Mouse (Mus musculus) fat pad, adult 2 months (tissue): ENCODE measurements around the gene Nxt1.

ENCODE experiments used
- DNase-seq: peaks from one replicate; pipeline ENCODE4 v3.0.0-alpha.2; 2011; ENCODE audit warnings: low read depth, low spot score; ENCODE audit errors: extremely low read depth

Nxt1 gene

DNA sequence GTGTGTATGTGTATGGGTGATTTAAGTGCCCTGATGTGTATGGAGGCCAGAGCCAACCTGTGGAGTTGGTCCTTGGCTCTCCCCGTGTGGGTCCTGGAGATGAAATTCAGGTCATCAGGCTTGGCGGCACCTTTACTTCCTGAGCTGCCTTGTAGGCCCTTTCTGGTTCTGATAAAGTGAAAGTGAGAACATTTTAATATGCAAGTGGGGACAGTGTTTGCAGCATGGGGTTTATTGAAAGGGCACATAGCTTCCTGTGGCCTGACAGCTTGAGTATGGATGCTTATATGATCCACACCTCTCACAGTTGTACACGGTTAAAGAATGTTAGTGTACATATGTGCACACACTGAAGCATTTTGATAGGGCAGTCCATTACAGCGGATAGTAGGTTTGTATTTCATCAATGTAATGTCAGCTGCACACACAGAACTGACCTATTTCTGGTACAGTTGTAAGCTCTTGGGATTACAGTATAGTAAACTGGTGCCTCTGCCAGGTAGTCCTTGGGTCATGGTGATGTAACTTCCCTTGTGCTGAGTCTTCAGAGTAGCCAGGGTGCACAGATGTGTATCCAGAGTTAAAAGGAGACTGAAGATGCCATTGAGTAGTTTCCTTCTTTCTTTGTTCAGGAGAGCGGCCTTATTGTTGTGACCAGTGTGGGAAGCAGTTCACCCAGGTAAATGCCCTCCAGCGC lies 17.2 kb downstream of the Nxt1 start:
- no peak for DNase-seq

DNA sequence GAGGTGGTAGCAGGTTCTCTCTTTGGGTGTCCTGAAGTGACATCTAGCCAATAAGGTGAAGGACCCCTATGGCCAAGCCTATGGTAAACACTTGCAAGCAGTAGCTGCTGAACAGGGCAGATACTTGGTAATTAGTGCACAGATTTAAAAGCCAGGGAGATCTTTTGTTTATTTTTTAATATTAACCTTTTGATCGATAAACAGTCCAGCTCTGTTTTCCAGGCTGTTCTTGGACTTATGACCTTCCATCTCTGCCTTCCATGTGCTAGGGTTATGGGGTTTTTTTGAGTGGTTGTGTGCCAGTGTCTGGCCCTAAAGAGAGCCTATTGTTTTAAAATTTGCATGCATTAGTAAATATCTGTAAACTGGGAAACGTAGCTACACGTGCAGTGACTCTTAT lies 17.9 kb downstream of the Nxt1 start:
- no peak for DNase-seq

DNA sequence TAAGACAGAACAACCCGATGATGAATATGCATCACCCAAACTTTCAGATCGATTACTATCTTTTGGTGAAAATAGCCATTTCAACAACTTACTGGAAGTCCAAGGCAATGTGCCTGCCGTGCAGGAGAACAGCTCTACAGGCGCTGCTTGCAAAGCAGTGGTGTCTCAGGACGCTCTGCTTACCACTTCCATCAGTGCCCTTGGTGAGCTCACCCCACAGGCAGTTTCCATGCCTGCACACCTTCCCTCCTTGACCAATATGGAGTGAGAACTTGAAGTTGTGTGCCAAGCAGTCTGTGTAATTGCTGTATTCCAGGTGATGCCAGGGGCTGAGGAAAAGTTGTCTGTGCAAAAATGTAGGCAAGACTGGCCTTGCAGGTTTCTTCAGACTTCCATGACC lies 18.4 kb downstream of the Nxt1 start:
- no peak for DNase-seq

DNA sequence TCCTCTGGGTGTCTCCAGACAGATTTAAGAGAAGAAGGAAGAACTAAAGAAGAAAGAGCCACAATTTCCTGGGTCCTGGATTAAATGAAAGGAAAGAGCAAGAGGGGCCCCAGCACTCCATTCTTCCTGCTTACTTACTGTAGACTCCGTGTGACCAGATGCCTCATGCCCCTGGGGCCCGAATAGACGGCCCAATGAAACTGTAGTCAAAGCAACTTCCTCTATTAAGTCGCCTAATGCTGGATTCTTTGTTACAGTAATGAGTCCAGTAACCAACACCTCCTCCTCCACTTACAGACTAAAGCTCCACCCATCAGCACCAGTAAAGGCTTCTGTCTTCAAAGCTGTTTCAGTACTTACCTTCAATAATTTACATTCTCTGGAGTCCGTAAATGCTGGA lies 26.2 kb downstream of the Nxt1 start:
- DNase-seq = no peak

DNA sequence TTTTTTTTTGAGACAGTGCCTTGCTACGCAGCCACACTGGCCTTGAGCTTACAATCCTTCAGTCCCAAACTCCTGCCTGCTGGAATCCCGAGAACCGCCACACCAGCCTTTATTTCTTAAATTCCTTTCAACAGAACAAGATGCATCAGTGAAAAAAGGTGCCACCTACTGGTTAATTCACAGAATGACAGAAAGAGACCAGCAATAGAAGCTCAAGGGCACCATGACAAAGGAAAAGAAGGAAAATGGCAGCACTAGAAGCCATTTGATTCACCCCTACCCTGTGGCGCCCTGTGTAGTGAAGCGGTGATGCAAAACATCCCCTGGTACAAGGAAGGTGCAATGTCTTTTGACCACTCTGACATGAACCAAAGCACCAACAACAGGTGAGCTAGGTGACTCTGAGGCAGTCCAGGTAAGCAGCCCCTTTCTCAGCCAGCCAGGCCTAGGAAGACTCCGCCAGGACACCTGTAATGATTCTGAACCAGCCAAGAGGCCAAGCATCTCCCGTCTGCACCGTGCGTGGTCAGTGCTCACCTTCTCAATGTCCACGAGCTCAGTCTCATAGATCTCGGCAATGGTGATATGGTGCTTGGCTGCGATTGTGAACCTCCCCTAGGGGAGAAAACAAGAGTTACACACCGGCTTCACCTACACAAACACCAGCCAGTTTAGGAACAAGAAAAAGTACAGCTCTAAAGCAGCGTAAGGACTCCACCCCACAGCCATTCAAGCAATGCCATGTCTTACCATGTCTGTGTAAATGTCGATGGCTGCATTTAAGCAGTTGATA lies 34.2 kb downstream of the Nxt1 start:
- no peak for DNase-seq

DNA sequence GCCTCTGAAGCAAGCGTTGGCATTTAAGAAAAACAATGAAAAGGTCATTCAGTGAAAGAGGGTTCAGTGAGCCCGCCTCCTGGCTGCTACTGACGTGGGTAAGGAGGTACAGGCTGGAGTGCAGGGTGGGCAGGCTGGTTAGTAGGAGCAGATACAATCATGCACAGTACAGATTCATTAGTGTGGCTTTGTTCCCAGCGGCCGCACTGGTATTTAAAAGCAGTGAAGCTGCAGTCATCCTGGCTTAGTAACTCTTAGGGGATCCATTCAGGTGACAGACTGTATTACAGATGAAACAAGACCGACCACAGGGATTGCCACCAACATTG lies 34.8 kb downstream of the Nxt1 start:
- no peak for DNase-seq

DNA sequence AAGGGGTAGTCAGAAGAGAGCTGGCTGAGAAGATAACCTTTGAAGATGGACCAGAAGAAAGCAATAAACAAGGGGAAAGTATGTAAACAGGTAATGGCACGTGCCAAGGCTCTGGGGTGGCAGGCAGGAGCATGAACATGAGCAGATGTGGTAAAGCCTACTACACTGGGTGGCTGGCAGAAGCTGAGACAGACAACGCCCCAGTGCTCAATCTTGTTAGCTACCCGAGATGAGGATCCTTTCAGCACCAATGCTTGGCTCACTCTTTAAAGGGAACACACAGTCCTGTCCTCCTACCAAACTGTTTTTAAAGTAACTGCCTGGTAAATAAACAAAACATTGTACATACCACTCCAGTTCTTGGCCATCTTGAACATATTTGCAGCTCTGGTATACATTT lies 39.9 kb downstream of the Nxt1 start:
- no peak for DNase-seq

DNA sequence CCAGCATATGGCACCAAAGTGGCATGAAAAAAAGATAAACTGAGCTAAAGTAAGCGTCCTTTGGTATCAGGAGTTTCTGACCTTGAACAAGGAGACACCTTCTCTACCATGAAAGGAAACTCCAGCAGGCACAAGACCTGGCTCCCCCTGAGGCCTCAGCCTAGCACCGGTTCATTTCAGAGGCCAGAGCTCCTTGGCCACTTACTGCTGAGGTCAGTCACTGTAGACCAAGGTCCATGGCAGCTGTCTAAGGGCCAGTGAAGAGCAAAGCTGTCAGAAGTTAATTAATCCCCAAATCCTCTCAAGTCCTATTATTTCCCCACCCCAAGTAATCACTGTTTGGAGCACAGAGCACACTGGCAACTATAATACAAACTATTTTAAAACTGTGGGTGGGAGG lies 44.7 kb downstream of the Nxt1 start:
- no peak for DNase-seq

DNA sequence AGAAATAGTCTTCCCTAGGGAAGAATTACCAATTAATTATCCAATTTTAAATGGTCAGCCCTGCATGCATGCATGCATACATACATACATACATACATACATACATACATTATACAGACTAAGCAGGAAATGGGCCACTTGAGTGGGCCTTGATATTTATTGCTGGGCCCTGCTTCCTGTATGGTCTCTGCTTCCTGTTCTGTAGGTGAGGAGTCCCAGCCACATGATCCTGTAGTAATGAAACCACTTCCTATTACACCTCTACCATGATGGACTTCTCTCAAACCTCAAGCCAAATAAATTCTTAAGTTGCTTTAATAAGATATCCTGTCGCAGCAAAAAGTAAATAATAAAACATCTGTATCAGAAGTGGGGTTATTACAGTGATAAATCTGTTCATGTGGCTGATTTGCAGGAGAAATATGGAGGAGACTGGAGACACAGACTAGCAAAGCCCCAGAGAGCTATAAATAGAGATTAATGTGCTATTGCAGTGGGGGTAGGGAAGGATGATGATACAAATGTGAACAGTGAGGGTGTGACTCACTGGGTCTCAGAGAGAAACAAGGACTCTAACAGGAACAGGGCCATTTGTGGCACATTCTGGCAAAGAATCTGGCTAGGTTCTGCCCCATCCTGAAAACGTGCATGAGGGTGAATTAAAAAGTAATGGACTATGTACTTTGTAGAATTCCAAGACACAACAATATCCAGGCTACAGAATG lies 47.0 kb downstream of the Nxt1 start:
- DNase-seq = no peak
